Mouse (Mus musculus): ENCODE data around the gene Wdr81.

Gene Wdr81

GRCm38 (mm10) chr11:75404801-75405200 lies 49.7 kb downstream of the Wdr81 start:
- ATAC-seq (ENCODE audit: insufficient number of reproducible peaks, low FRiP score, low TSS enrichment), result no peak

- ATAC-seq (ENCODE audit: insufficient number of reproducible peaks, low FRiP score, low TSS enrichment), result no peak
These were observed 51.0 kb downstream of the Wdr81 start for GRCm38 (mm10) chr11:75403301-75404052.

GRCm38 (mm10) chr11:75402271-75402690 lies 52.2 kb downstream of the Wdr81 start:
- ATAC-seq (ENCODE audit: insufficient number of reproducible peaks, low FRiP score, low TSS enrichment), result 0 out of 2 replicates have a peak, but pooled peaks have one; percentile 26

- no peak for ATAC-seq (ENCODE audit: insufficient number of reproducible peaks, low FRiP score, low TSS enrichment)
These were observed 54.4 kb downstream of the Wdr81 start for GRCm38 (mm10) chr11:75400099-75400498.

GRCm38 (mm10) chr11:75399411-75399841 lies 55.1 kb downstream of the Wdr81 start:
- ATAC-seq (ENCODE audit: insufficient number of reproducible peaks, low FRiP score, low TSS enrichment), result no peak

- no peak for ATAC-seq (ENCODE audit: insufficient number of reproducible peaks, low FRiP score, low TSS enrichment)
These were observed 57.1 kb downstream of the Wdr81 start for GRCm38 (mm10) chr11:75397452-75397851.

GRCm38 (mm10) chr11:75395611-75396010 lies 58.9 kb downstream of the Wdr81 start:
- ATAC-seq (ENCODE audit: insufficient number of reproducible peaks, low FRiP score, low TSS enrichment), result no peak

All from cerebellum, adult (tissue).